Mouse (Mus musculus): ENCODE data around the gene Rbm25.

DNA sequence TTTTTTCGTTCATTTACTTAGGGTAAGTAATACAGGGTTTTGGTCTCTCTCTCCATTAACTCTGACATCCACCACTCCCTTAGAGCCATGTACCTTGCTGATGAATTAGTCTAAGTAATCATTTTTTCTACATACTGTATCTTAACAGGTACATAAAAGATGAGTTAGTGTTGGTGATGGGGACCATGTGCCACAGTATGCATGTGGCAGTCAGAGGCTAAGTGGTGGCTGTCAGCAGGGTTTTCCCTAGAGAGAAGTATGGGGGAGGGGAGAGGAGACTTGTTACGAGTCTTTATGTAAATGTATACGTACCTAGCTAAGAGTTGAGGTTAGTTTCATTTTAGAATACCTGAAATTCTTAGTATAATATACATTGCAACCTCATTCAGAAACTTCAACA lies 92.0 kb downstream of the Rbm25 start:
- TF ChIP-seq MYOG (IDR thresholded peaks at IDR 0.05; ENCODE audit: control insufficient read depth, extremely low read depth, insufficient read length) (no peak), CTCF (IDR thresholded peaks at IDR 0.05; ENCODE audit: control insufficient read depth, insufficient read depth, insufficient read length) (no peak), USF1 (IDR thresholded peaks at IDR 0.05; ENCODE audit: low read depth) (no peak), MAX (IDR thresholded peaks at IDR 0.05) (no peak), MYOD1 (IDR thresholded peaks at IDR 0.05; ENCODE audit: control insufficient read depth, insufficient read length, low read depth) (no peak), FOSL1 (IDR thresholded peaks at IDR 0.05; ENCODE audit: insufficient read depth, low read length, poor library complexity, severe bottlenecking) (no peak)
